Comparison of ENCODE assay signal across 27 mouse cellular contexts in genomic region chr7:107712743-107713142, GRCm38 (mm10). TPM values are rescaled to one million over a fixed set of nuclear protein-coding genes. Genes with fewer than 3 reads are reported as not detected.
DNase-seq lines count a peak whose midpoint lies in the region; ATAC-seq lines count a peak whose summit lies in the region.
"Had no signal": no experiment of that assay in that cellular context is flagged by ENCODE, and none has a peak within 500 bp of the region (broad histone marks: within the 10 kb centered on the region; RNA-seq: fewer than 3 reads in every experiment).

No protein-coding gene starts in this region.

- peaks cover 7% of the 10 kb centered on the region for H3K4me1 ChIP-seq in forebrain, embryonic 13.5 days
- no peaks in the 10 kb centered on the region for H3K4me1 ChIP-seq in forebrain, embryonic 11.5 days (replicated peaks; ENCODE audit: control insufficient read depth, insufficient read depth, low read length)
- H3K4me1 ChIP-seq in heart, embryonic 12.5 days (replicated peaks): peaks cover 11% of the 10 kb centered on the region

- peak; percentile 58; the same call in 1 of the 2 replicates for ATAC-seq in forebrain, embryonic 13.5 days
- no peak for ATAC-seq in forebrain, embryonic 11.5 days (replicated peaks; ENCODE audit: low FRiP score)
- no peak for ATAC-seq in heart, embryonic 12.5 days (ENCODE audit: insufficient number of reproducible peaks, low FRiP score)
- ATAC-seq: inflammation-experienced regulatory T-cells, adult 6 months had no signal

- H3K4me2 ChIP-seq in forebrain, embryonic 13.5 days: no peak overlapping the region
- no peak overlapping the region for H3K4me2 ChIP-seq in forebrain, embryonic 11.5 days (ENCODE audit: low read depth, low read length, severe bottlenecking)
- H3K4me2 ChIP-seq in heart, embryonic 12.5 days: no peak overlapping the region
- H3K4me2 ChIP-seq: embryonic facial prominence, embryonic 15.5 days; hindbrain, embryonic 13.5 days; liver, embryonic 13.5 days; midbrain, embryonic 12.5 days had no signal

- H3K9ac ChIP-seq in forebrain, embryonic 13.5 days: no peak overlapping the region
- H3K9ac ChIP-seq in forebrain, embryonic 11.5 days (ENCODE audit: low read length): no peak overlapping the region
- no peak overlapping the region for H3K9ac ChIP-seq in heart, embryonic 12.5 days
- H3K9ac ChIP-seq: embryonic facial prominence, embryonic 15.5 days; hindbrain, embryonic 13.5 days; liver, embryonic 13.5 days; midbrain, embryonic 12.5 days had no signal

- no peak overlapping the region for H3K27ac ChIP-seq in forebrain, embryonic 13.5 days
- no peak overlapping the region for H3K27ac ChIP-seq in forebrain, embryonic 11.5 days (ENCODE audit: low read depth, low read length)
- H3K27ac ChIP-seq in heart, embryonic 12.5 days (ENCODE audit: poor library complexity, severe bottlenecking): no peak overlapping the region
- H3K27ac ChIP-seq: embryonic facial prominence, embryonic 15.5 days; heart, adult 2 months; hindbrain, embryonic 13.5 days; liver, embryonic 13.5 days; midbrain, embryonic 12.5 days had no signal

- no peaks in the 10 kb centered on the region for H3K27me3 ChIP-seq in forebrain, embryonic 13.5 days
- no peaks in the 10 kb centered on the region for H3K27me3 ChIP-seq in forebrain, embryonic 11.5 days (ENCODE audit: control insufficient read depth, insufficient read depth, low read length)
- no peaks in the 10 kb centered on the region for H3K27me3 ChIP-seq in heart, embryonic 12.5 days (replicated peaks)
- H3K27me3 ChIP-seq: embryonic facial prominence, embryonic 15.5 days; liver, embryonic 13.5 days; midbrain, embryonic 12.5 days had no signal

- DNase-seq in forebrain, embryonic 11.5 days (ENCODE audit: low spot score): no peak
- DNase-seq in layer of hippocampus, adult 8-10 months (ENCODE audit: low spot score in 2 of 2): peak; percentile 5 to 10
- DNase-seq in layer of hippocampus, adult 11-12 months (ENCODE audit: low spot score): no peak
- peak; percentile 52 for DNase-seq in brain, adult 2 months (ENCODE audit: low read depth, low spot score)
- peak; percentile 19 for DNase-seq in retina, postnatal 7 days (ENCODE audit: low read depth, low spot score)
- DNase-seq: adrenal gland, postnatal 14 days; cerebellum, adult 9-10 months; gastrocnemius, postnatal 25 days; heart, adult 2 months; kidney, adult 2 months; kidney, postnatal 14 days; liver, embryonic 13.5 days; lung, adult 2 months; lung, postnatal 14 days; thymus, postnatal 25 days had no signal

- WGBS in forebrain, embryonic 13.5 days: 59% methylated on average over 6 of the region's 6 CpGs
- WGBS in forebrain, embryonic 11.5 days: 77% methylated on average over 6 of the region's 6 CpGs
- WGBS in heart, embryonic 12.5 days: 64% methylated on average over 6 of the region's 6 CpGs

- no peaks in the 10 kb centered on the region for H3K36me3 ChIP-seq in forebrain, embryonic 13.5 days (ENCODE audit: poor library complexity, severe bottlenecking)
- no peaks in the 10 kb centered on the region for H3K36me3 ChIP-seq in forebrain, embryonic 11.5 days (ENCODE audit: control insufficient read depth, insufficient read depth, low read length)
- peaks cover 4% of the 10 kb centered on the region; the same call in 1 of the 2 replicates for H3K36me3 ChIP-seq in heart, embryonic 12.5 days
- H3K36me3 ChIP-seq: hindbrain, embryonic 13.5 days; liver, embryonic 13.5 days; midbrain, embryonic 12.5 days had no signal

- H3K9me3 ChIP-seq in forebrain, embryonic 13.5 days (replicated peaks): no peaks in the 10 kb centered on the region
- H3K9me3 ChIP-seq in forebrain, embryonic 11.5 days (ENCODE audit: control insufficient read depth, low read length): no peaks in the 10 kb centered on the region
- no peaks in the 10 kb centered on the region for H3K9me3 ChIP-seq in heart, embryonic 12.5 days (replicated peaks)
- H3K9me3 ChIP-seq: embryonic facial prominence, embryonic 15.5 days; hindbrain, embryonic 13.5 days; liver, embryonic 13.5 days; midbrain, embryonic 12.5 days had no signal

- H3K4me3 ChIP-seq in forebrain, embryonic 13.5 days: no peak overlapping the region
- no peak overlapping the region for H3K4me3 ChIP-seq in forebrain, embryonic 11.5 days (ENCODE audit: low read depth, low read length)
- H3K4me3 ChIP-seq in heart, embryonic 12.5 days: no peak overlapping the region
- H3K4me3 ChIP-seq: embryonic facial prominence, embryonic 15.5 days; heart, adult 2 months; hindbrain, embryonic 13.5 days; liver, embryonic 13.5 days; midbrain, embryonic 12.5 days had no signal

RNA-seq across cellular contexts. Expression of gene Cyb5r2, which starts 45.1 kb away (rescaled TPM):
- polyA plus RNA-seq in forebrain, embryonic 13.5 days (2015; fragmentation: Nextera tagmentation; extraction: Ambion mirVana): 0.10 TPM in 1 of 2 replicates, not detected in the other
- polyA plus RNA-seq in forebrain, embryonic 11.5 days (2014; fragmentation: Nextera tagmentation; extraction: Ambion mirVana): 0.11 TPM in 1 of 2 replicates, not detected in the other
- under 1 TPM in 3 of 4 experiments, not detected in 1; 0.16 to 0.43 (median 0.27) TPM for total RNA-seq in layer of hippocampus, adult 8-10 months (2022)
- polyA plus RNA-seq in heart, embryonic 12.5 days (2016; fragmentation: Nextera tagmentation; extraction: Ambion mirVana): 1.1 and 1.4 TPM in 2 replicates
- total RNA-seq: adrenal gland, postnatal 14 days; common myeloid progenitor, adult 5-6 weeks; heart, adult 2 months; heart, postnatal 25 days; layer of hippocampus, postnatal 14 days; left cerebral cortex, postnatal 25 days; megakaryocyte, adult 5-6 weeks had no signal
- polyA plus RNA-seq: hindbrain, embryonic 13.5 days; inflammation-experienced regulatory T-cells, adult 6 months; kidney, adult 2 months; lung, adult 2 months; neural tube, embryonic 11.5 days had no signal

Comparison
In these comparisons a context has a peak if more than half of its experiments do, and no peak if none do; other contexts are left out.
1. DNase-seq: peak in layer of hippocampus, adult 8-10 months (2 of 2), brain, adult 2 months (single experiment) and retina, postnatal 7 days (single experiment); none in forebrain, embryonic 11.5 days (single experiment) and layer of hippocampus, adult 11-12 months (single experiment).